Mouse (Mus musculus): ENCODE results near the gene Atg7.

The Atg7 gene

GRCm38 (mm10) chr6:114684407-114684806, 41.5 kb downstream of the Atg7 start:
- in situ Hi-C loops (cut with MseI, MboI): no loop called here

GRCm38 (mm10) chr6:114685412-114685811, 42.5 kb downstream of the Atg7 start:
- in situ Hi-C loops (cut with MseI, MboI): no loop called here

DNA sequence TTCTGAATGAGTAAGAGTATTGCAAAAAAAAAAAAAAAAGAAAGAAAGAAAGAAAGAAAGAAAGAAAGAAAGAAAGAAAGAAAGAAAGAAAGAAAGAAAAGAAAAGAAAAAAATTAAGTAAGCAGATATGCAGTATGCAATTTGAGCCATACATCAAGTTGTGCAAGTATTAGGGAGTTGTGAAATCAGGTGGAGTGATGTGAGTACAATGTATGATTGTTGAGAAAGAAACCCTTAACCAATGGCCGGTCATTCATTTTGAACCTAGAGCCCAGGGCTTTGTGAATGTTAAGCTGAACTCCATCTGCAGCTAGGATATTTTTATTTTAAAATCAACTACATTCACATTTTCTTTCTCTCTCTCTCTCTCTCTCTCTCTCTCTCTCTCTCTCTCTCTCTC, 44.1 kb downstream of the Atg7 start:
- in situ Hi-C loops (cut with MseI, MboI): no loop called here

GRCm38 (mm10) chr6:114690661-114691060, 47.8 kb downstream of the Atg7 start:
- in situ Hi-C loops (cut with MseI, MboI): loop anchor here (5.0 to 10.0 kb wide), 2 partner anchors 213 to 226 kb away; no protein-coding TSS in a partner anchor

DNA sequence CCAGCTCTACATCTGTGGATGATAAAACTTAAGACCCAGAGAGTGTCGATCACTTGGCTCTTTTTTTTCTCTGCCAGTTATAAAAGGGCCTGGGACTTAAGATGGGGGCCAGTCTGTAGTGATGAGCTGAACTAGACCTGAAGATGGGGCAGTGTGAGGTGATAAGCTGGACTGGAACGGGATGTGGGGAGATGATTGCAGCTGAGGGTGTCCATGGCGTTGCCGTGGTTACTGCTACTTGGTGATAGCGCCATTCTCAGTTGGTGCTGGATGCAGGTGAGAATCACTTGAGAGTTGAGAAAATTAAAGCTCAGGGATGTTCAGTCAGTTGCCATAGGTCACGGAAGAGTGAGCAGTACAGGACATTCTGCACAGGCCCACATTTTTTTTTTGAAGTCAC, 48.6 kb downstream of the Atg7 start:
- in situ Hi-C loops (cut with MseI, MboI): loop anchor here (5.0 to 10.0 kb wide), 2 partner anchors 214 to 227 kb away; no protein-coding TSS in a partner anchor

GRCm38 (mm10) chr6:114692691-114693090, 49.8 kb downstream of the Atg7 start:
- in situ Hi-C loops (cut with MseI, MboI): loop anchor here (5.0 to 10.0 kb wide), 2 partner anchors 215 to 228 kb away; no protein-coding TSS in a partner anchor

- in situ Hi-C loops (cut with MseI, MboI): loop anchor here in 1 of 2 experiments (10.0 kb wide), 1 partner anchor 233 kb away; no protein-coding TSS in a partner anchor
Measured at GRCm38 (mm10) chr6:114697646-114698490, 55.0 kb downstream of the Atg7 start.

DNA sequence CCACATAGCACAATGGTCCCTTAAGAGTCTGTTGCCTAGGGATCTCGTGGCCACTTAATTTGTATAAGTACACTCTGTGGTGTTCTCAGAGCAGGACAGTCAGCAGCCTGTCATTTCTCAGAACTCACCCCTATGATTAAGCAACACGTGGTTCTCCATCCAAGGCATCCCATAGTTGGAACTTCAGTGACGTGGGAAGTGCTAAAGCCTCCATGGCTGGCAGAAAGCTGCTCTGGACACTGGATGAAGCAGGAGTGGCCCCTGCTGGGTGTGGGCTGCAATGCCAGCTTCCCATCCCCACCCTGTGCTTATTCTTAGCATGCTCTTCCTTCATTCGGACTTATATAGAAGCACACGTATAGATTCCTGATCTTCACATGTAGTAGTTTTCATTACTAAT, 55.7 kb downstream of the Atg7 start:
- in situ Hi-C loops (cut with MseI, MboI): loop anchor here in 1 of 2 experiments (10.0 kb wide), 1 partner anchor 234 kb away; no protein-coding TSS in a partner anchor

- in situ Hi-C loops (cut with MseI, MboI): no loop called here
Measured at GRCm38 (mm10) chr6:114700704-114701103, 57.8 kb downstream of the Atg7 start.

GRCm38 (mm10) chr6:114707032-114707431, 64.1 kb downstream of the Atg7 start:
- in situ Hi-C loops (cut with MseI, MboI): no loop called here

DNA sequence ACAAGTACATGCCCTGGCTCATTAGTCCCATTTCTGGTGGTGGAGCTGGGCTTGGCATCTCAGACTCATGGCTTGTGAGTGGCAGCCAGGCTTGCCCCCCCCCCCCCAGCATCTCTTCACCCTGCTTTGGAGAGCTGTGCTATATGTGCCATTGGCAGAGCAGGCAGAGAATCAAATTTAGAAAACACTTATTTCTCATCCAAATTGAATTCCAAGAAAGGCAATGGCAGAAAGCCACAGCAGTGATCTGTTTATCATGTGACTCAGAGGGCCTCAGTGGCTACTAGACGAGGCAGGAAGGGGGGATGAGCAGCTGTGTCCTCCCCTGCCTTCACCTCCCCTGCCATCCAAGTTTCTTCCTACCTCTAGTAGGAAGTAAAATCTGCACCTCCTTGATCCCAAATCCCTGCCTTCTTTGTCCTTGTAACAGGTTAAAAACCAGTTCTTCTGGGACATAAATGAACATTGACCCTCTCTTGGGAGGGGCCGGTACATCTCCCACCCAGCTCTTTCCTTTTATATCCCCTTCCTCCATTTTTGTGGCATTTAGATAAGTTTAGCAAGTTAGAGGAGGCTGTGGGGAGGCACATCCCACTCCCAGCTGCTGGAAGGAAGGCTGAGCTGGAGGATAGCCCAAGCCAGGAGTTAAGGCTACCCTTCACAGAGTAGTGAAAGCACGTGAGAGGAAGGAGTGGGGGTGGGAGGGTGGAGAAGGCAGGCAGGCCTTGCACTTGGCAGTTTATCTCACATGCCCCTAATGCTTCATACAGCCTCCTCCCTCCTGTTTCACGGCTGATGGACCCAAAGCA, 69.5 kb downstream of the Atg7 start:
- in situ Hi-C loops (cut with MseI, MboI): no loop called here

- in situ Hi-C loops (cut with MseI, MboI): no loop called here
Measured at GRCm38 (mm10) chr6:114713538-114713937, 70.6 kb downstream of the Atg7 start.

- in situ Hi-C loops (cut with MseI, MboI): no loop called here
Measured at GRCm38 (mm10) chr6:114714654-114715053, 71.8 kb downstream of the Atg7 start.

DNA sequence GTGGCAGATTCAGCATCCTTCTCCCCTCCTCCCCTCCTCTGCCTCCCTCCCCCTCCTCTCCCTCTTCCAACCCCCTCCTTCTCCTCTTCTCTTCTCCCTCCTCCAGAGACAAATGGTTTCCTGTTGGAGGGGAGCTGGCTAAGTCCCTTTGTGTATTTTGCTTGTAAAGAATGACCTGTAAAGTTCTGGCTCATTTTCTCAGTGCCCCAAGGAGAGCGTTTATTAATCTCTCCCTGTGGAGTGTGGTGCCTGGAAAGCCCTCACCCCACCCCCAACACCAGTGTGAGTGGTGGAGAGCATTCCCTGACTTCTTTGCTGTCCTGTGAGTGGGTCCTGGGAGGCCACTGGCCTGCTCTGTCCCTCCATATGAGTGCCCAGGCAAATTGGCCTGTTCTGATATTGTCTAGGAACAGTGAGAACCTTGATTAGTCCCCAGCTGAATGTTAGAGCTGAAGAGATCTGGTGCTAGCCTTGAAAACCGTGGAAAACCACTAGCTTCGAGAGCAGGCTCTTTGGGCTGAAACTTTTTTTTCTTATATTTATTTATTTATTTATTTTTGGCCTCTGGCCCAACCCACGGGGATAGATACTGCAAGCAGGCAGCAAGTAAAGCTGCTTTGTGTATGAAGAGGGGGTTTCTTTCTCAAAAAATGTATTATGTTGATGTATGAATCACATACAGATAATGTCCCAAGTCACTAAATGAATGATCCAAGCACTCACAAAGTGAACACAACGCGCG, 72.6 kb downstream of the Atg7 start:
- in situ Hi-C loops (cut with MseI, MboI): no loop called here

- in situ Hi-C loops (cut with MseI, MboI): no loop called here
Measured at GRCm38 (mm10) chr6:114719100-114719499, 76.2 kb downstream of the Atg7 start.

- in situ Hi-C loops (cut with MseI, MboI): no loop called here
Measured at GRCm38 (mm10) chr6:114719665-114720064, 76.8 kb downstream of the Atg7 start.

DNA sequence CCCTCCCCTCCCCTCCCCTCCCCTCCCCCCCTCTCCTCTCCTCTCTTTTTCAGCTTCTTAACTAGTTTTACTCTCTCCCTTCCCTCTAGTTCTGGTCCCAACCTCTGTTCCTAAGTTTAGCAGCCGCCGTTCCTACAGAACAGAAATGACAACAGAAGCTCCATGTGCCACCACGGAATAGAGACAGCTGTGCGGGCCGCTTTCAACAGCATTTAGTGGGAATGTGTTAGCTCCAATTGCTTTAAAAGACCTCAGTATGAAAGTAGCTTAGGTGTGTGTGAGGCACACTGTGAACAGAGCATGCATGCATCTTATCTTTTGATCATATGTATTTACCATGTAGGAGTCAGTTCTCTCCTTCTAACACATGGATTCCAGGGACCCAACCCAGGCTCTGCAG, 79.1 kb downstream of the Atg7 start:
- in situ Hi-C loops (cut with MseI, MboI): no loop called here

DNA sequence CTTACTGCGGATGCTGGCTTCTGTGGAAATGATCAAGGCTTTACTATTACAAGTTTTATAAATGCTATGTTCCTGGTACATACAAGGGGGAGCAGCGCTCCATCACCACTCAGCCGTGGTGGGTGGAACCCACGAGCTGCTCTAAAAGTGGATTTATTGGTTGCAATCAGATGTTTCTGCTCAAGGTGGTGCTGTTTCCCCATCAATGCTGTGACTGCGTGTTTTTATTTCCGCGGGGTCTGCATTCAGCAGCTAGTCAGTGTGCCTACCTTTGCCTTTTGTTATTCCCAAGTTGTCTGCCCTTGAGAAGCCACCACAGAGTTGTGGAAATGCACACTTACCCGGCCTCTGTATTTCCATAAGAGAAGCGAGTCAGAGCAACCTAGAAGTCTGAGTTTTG, 81.0 kb downstream of the Atg7 start:
- in situ Hi-C loops (cut with MseI, MboI): no loop called here

- in situ Hi-C loops (cut with MseI, MboI): no loop called here
Measured at GRCm38 (mm10) chr6:114724351-114724750, 81.5 kb downstream of the Atg7 start.

DNA sequence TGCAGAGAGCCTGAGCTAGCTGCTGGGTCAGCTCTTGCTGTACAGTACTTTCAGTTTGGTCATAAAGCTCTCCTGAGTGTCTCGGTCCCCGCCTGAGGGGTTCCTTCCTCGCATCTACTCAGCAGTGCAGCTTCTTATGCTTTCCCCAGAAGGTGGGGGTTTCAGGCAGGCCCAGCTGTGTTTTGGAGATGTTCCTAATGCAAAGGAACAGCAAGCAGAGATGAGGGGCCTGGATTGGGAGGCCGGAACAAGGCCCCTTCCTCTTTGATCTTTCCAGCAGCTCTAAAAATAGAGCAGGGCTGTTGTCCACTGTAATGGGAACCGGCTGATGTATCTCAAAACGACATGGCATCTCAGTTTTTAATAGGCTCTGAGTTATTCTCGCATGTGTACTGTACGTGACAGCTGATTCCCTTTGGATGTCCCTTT, 82.3 kb downstream of the Atg7 start:
- in situ Hi-C loops (cut with MseI, MboI): loop anchor here in 1 of 2 experiments (5.0 kb wide), 1 partner anchor 202 kb away; no protein-coding TSS in a partner anchor

DNA sequence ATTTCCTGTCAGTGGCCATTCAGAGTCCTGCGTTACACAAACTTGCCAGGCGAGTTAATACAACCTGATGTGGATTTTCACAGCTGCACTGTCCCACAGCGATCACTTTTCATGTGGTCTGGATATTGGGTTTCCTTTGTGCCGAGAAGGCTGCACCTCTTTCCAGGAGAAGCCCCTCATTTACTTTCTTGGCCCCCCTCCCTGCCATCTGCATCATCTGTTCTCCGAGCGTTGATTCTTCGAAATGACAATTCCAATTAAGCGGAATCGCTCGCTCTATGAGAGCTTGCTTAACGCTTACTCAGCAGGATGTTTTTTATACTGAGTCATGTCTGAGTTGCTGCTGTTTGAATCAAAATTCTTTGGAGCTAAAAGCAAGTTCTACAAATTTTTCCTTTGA, 83.8 kb downstream of the Atg7 start:
- in situ Hi-C loops (cut with MseI, MboI): loop anchor here in 1 of 2 experiments (5.0 kb wide), 1 partner anchor 201 kb away; no protein-coding TSS in a partner anchor

All from mouse trophoblast stem cell (cell line).